Mouse (Mus musculus) cerebellum, adult 11 months (tissue): ENCODE data around the gene Hcfc1.

Experiments
- DNase-seq: peaks from one replicate; pipeline ENCODE4 v3.0.0; 2022

Gene Hcfc1

GRCm38 (mm10) chrX:73966248-73967176 lies at the start of gene Hcfc1:
Gene Hcfc1 (minus strand): TSS chrX:73966357.
- DNase-seq, result peak; percentile 88

GRCm38 (mm10) chrX:74014597-74014996 lies 48.4 kb upstream of the Hcfc1 start:
- no peak for DNase-seq

GRCm38 (mm10) chrX:74008063-74008462 lies 41.9 kb upstream of the Hcfc1 start:
- no peak for DNase-seq

GRCm38 (mm10) chrX:74006401-74006800 lies 40.2 kb upstream of the Hcfc1 start:
- DNase-seq, result no peak

GRCm38 (mm10) chrX:74003644-74004043 lies 37.5 kb upstream of the Hcfc1 start:
- no peak for DNase-seq

- DNase-seq, result no peak
Observed at GRCm38 (mm10) chrX:74001024-74001423, 34.9 kb upstream of the Hcfc1 start.

- DNase-seq, result no peak
Observed at GRCm38 (mm10) chrX:73998911-73999869, 33.0 kb upstream of the Hcfc1 start.

- no peak for DNase-seq
Observed at GRCm38 (mm10) chrX:73977783-73978182, 11.6 kb upstream of the Hcfc1 start.

GRCm38 (mm10) chrX:73976283-73976682 lies 10.1 kb upstream of the Hcfc1 start:
- DNase-seq, result no peak

- no peak for DNase-seq
Observed at GRCm38 (mm10) chrX:73972774-73973173, 6.6 kb upstream of the Hcfc1 start.

GRCm38 (mm10) chrX:73970781-73971180 lies 4.6 kb upstream of the Hcfc1 start:
- no peak for DNase-seq

- no peak for DNase-seq
Observed at GRCm38 (mm10) chrX:73969729-73970128, 3.6 kb upstream of the Hcfc1 start.

- no peak for DNase-seq
Observed at GRCm38 (mm10) chrX:73969167-73969566, 3.0 kb upstream of the Hcfc1 start.

GRCm38 (mm10) chrX:73967177-73968075 lies 1.3 kb upstream of the Hcfc1 start:
- DNase-seq, result peak; percentile 88

GRCm38 (mm10) chrX:73965307-73965706 lies 850 bp downstream of the Hcfc1 start:
- DNase-seq, result peak; percentile 41

- no peak for DNase-seq
Observed at GRCm38 (mm10) chrX:73964363-73964762, 1.8 kb downstream of the Hcfc1 start.

GRCm38 (mm10) chrX:73954988-73955387 lies 11.2 kb downstream of the Hcfc1 start:
- no peak for DNase-seq

- DNase-seq, result no peak
Observed at GRCm38 (mm10) chrX:73952603-73953002, 13.6 kb downstream of the Hcfc1 start.

GRCm38 (mm10) chrX:73949341-73949740 lies 16.8 kb downstream of the Hcfc1 start:
- DNase-seq, result no peak

GRCm38 (mm10) chrX:73948647-73949046 lies 17.5 kb downstream of the Hcfc1 start:
- DNase-seq, result peak; percentile 59

GRCm38 (mm10) chrX:73946896-73947295 lies 19.3 kb downstream of the Hcfc1 start:
- DNase-seq, result no peak

- DNase-seq, result no peak
Observed at GRCm38 (mm10) chrX:73942294-73942693, 23.9 kb downstream of the Hcfc1 start.
